Mouse (Mus musculus): ENCODE data around the gene Toporsl. TPM values are rescaled to one million over a fixed set of nuclear protein-coding genes. Genes with fewer than 3 reads are reported as not detected.

Gene Toporsl
- total RNA-seq (2017): 0.32 TPM in 1 of 3 replicates, not detected in the others

DNA sequence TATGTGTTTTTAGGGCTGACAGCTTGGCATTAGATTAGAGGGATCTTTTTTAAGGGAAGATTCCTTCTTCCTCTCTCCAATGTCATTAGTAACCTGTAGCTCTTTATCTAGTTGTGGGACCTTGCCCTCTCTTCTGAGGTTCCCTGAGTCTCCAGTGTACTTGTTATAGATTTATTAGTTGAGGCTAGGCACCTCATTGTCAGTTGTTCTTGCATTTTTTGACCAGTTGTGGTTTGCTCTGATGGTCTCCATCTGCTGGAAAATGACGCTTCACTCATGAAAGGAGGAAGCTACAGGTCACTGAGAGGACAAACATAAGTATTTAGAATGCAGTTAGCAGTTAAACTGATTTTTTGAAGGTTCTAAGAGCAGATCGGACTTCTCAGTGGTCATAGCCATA is at the start of gene Toporsl:
TSS of gene Toporsl (plus strand) at position 348 of the 400 bp plus-strand sequence.
- no peak for ATAC-seq (replicated peaks; ENCODE audit: insufficient number of reproducible peaks, low FRiP score, low TSS enrichment, poor library complexity, severe bottlenecking)

- ATAC-seq (replicated peaks; ENCODE audit: insufficient number of reproducible peaks, low FRiP score, low TSS enrichment, poor library complexity, severe bottlenecking): no peak
Observed at GRCm38 (mm10) chr4:52557672-52558071, 38.4 kb upstream of the Toporsl start.

DNA sequence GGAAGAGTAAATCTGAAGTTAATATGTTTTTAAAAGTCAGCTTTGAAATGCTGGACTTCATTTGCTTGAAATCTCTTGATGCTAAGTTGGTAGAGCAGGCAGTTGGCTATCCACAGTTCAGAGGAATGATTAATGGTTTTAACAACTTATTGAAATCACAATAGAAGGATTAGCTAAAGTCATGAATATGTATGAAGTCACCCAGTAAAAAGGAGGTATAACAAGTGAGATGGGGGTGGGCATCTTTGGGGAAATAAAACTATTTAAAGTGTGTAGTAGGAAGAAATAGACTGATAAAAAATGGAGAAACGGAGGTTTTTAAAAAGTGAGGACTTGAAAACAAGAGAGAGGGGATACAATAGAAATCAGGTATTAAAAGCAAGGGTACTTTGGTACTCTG is 38.0 kb upstream of the Toporsl start:
- no peak for ATAC-seq (replicated peaks; ENCODE audit: insufficient number of reproducible peaks, low FRiP score, low TSS enrichment, poor library complexity, severe bottlenecking)

DNA sequence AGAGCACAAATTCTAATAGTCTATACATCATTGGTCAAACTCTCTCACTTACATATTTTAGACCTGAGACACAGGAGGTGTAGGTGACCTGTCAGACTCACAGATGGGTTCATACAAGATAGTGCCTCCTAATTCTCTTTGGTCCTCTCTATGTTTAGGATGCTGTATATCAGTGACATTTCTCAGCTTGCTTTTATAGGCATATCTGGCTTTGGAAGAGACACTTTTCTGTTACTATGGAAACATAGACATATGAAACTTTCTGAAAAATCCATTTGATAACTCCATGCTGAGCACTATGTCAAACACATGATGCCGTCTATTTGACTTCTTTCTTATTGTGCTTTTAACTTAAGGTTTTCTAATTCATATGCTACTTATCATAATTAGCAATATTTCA is 32.2 kb upstream of the Toporsl start:
- ATAC-seq (replicated peaks; ENCODE audit: insufficient number of reproducible peaks, low FRiP score, low TSS enrichment, poor library complexity, severe bottlenecking): no peak

DNA sequence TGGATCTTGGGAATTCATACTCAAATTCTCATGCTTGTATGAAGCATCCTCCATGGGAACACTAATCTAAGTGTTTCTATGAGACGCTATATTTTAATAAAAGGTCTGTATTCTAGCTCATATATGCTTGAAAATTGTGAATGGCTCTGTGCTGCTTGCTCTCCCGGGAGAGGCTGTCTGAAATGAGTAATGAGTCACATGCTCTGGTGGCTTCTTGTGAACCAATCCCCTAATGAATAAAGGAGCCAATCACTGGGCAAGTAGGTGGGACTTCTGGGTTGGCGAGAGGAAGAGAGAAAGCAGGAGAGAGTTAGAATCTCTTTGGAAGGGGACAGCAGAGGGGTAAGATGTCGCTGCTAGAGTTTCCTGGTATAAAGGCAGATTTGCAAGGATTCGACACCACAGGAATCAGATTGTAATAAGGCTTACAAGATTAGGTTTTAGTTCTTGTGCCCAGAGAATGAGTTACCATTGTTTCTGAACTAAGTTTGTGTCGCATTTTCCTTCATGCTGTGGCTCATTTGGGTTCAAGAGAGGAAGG is 9.8 kb upstream of the Toporsl start:
- no peak for ATAC-seq (replicated peaks; ENCODE audit: insufficient number of reproducible peaks, low FRiP score, low TSS enrichment, poor library complexity, severe bottlenecking)

DNA sequence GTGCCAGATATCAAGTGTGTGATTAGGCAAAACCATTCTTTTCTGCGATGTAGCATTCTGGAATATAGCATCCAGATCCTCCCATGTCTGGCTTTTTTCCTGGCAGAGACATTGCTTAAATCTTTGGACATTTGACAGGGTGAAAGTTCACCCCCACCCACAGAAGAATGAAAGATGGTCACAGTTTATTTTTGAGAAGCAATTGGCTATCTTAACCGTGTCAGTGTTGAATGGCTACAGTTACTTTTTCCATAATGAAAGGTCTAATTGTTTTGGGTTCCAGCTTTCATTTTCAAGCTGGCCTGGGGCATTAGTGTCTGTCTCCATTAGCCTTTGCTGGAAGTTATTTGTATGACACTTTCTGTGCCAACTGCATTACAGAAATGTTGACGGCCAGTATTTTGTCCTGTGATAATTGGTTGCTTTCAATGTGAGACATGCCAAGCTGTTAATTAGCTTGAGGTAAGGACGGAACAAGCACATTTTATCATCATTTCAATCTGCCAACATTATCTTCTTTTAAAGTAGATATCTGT is 2.2 kb upstream of the Toporsl start:
- ATAC-seq (replicated peaks; ENCODE audit: insufficient number of reproducible peaks, low FRiP score, low TSS enrichment, poor library complexity, severe bottlenecking): no peak

GRCm38 (mm10) chr4:52594632-52595031 is 1.4 kb upstream of the Toporsl start:
- no peak for ATAC-seq (replicated peaks; ENCODE audit: insufficient number of reproducible peaks, low FRiP score, low TSS enrichment, poor library complexity, severe bottlenecking)

DNA sequence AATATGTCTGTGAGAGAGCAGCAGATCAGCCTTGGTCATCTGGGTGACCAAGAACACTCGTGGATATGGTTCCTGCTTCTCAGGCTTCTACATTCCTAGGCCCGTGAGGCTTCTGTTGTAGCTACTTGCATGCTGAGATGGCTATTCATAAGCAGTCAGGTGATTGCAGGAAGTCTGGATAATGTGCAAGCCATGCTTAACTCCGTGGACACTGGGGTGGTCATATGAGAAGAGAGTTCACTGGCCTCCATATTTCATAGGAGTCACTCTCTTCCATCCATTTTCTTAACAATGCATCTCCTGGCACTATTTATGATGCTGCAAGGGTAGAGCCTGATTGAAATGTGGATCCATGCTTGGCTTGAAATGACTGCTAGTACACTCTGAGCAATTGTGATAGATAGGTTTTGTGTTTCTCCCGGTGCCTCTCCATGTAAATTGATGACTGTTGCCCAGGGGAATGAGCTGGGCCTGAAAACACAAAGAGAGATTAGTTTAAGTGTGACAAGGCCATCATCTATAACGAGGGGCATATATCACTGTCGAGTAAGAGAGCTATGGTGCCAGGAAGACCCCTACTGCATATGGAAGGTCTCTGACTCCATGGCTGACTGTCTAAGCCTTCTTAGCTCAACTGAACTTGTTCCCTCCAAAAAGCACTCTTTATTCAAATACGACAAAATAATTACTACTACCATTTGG is 2.3 kb downstream of the Toporsl start:
- no peak for ATAC-seq (replicated peaks; ENCODE audit: insufficient number of reproducible peaks, low FRiP score, low TSS enrichment, poor library complexity, severe bottlenecking)

GRCm38 (mm10) chr4:52606923-52607322 is 10.8 kb downstream of the Toporsl start:
- no peak for ATAC-seq (replicated peaks; ENCODE audit: insufficient number of reproducible peaks, low FRiP score, low TSS enrichment, poor library complexity, severe bottlenecking)

- no peak for ATAC-seq (replicated peaks; ENCODE audit: insufficient number of reproducible peaks, low FRiP score, low TSS enrichment, poor library complexity, severe bottlenecking)
Observed at GRCm38 (mm10) chr4:52634986-52635385, 38.9 kb downstream of the Toporsl start.

- no peak for ATAC-seq (replicated peaks; ENCODE audit: insufficient number of reproducible peaks, low FRiP score, low TSS enrichment, poor library complexity, severe bottlenecking)
Observed at GRCm38 (mm10) chr4:52647791-52648190, 51.7 kb downstream of the Toporsl start.

- ATAC-seq (replicated peaks; ENCODE audit: insufficient number of reproducible peaks, low FRiP score, low TSS enrichment, poor library complexity, severe bottlenecking): no peak
Observed at GRCm38 (mm10) chr4:52659701-52660100, 63.6 kb downstream of the Toporsl start.

- ATAC-seq (replicated peaks; ENCODE audit: insufficient number of reproducible peaks, low FRiP score, low TSS enrichment, poor library complexity, severe bottlenecking): no peak
Observed at GRCm38 (mm10) chr4:52660701-52661117, 64.6 kb downstream of the Toporsl start.

- ATAC-seq (replicated peaks; ENCODE audit: insufficient number of reproducible peaks, low FRiP score, low TSS enrichment, poor library complexity, severe bottlenecking): no peak
Observed at GRCm38 (mm10) chr4:52661311-52661710, 65.2 kb downstream of the Toporsl start.

Other genes starting within 250 kb of the Toporsl start
- gene Smc2, start 157.0 kb upstream of the Toporsl start, total RNA-seq (2017): 17.0 to 34.1 TPM (median 32.3 TPM) in 3 replicates
- gene Vma21-ps, start 99.0 kb upstream of the Toporsl start, total RNA-seq (2017): not detected in 3 replicates
- not detected in 3 replicates for gene Olfr275, start 218.3 kb downstream of the Toporsl start, total RNA-seq (2017)